Mouse (Mus musculus) ES-Bruce4 (cell line): ENCODE results near the gene Slc7a7. TPM values are rescaled to one million over a fixed set of nuclear protein-coding genes. Genes with fewer than 3 reads are reported as not detected.

Experiments used
- H3K27ac ChIP-seq: 2 replicates; pipeline ENCODE4 v1.5.1; 2012; ENCODE audit warnings: low read length, inconsistent platforms; ENCODE audit not compliant: insufficient read depth
- H3K27me3 ChIP-seq: 2 replicates; pipeline ENCODE4 v1.6.1; 2012; ENCODE audit warnings: mild to moderate bottlenecking, low read length, inconsistent platforms; ENCODE audit not compliant: control insufficient read depth, poor library complexity, insufficient read depth, severe bottlenecking
- H3K36me3 ChIP-seq: 2 replicates; pipeline ENCODE4 v1.6.1; 2012; ENCODE audit warnings: inconsistent platforms, mild to moderate bottlenecking, low read length, moderate library complexity; ENCODE audit not compliant: control insufficient read depth, poor library complexity, insufficient read depth, severe bottlenecking
- H3K4me1 ChIP-seq: one replicate; pipeline ENCODE4 v1.8.1; 2011; ENCODE audit warnings: low read length; ENCODE audit not compliant: control insufficient read depth, insufficient read depth
- H3K4me3 ChIP-seq: 2 replicates; pipeline ENCODE4 v1.5.1; 2011; ENCODE audit warnings: low read depth, mild to moderate bottlenecking, low read length
- H3K9ac ChIP-seq: 2 replicates; pipeline ENCODE4 v1.6.1; 2012; ENCODE audit warnings: low read depth, mild to moderate bottlenecking, inconsistent platforms; ENCODE audit not compliant: poor library complexity, severe bottlenecking
- H3K9me3 ChIP-seq: replicated peaks from 2 replicates; pipeline ENCODE4 v1.6.1; 2012; ENCODE audit warnings: mild to moderate bottlenecking, low read length, inconsistent platforms; ENCODE audit not compliant: control insufficient read depth, poor library complexity, insufficient read depth, severe bottlenecking
- CTCF ChIP-seq: IDR thresholded peaks from one replicate; pipeline ENCODE4 v1.8.1; 2011; ENCODE audit warnings: low read depth, low read length
- EP300 ChIP-seq: IDR thresholded peaks from 2 replicates; pipeline ENCODE4 v1.6.1; 2011; ENCODE audit warnings: low read depth, low read length; ENCODE audit not compliant: insufficient read depth
- POLR2A ChIP-seq: IDR thresholded peaks from one replicate; pipeline ENCODE4 v1.8.1; 2011; ENCODE audit warnings: low read length; ENCODE audit not compliant: insufficient read depth
- polyA plus RNA-seq: library from polyadenylated mRNA; stranded (reverse); fragments of >200 nt; gene quantifications from 2 replicates; pipeline ENCODE4 v1.2.4, GENCODE M21; 2011; ENCODE audit warnings: low read depth; ENCODE audit not compliant: missing spikeins, insufficient read depth, insufficient read length

Gene Slc7a7
- polyA plus RNA-seq, 1 experiment: 46.6 TPM

- Histone ChIP-seq H3K4me3 (peak overlapping the region; percentile 54), H3K9ac (peak overlapping the region; percentile 24)
These were observed 7.4 kb downstream of the Slc7a7 start for GRCm38 (mm10) chr14:54409980-54410810.

DNA sequence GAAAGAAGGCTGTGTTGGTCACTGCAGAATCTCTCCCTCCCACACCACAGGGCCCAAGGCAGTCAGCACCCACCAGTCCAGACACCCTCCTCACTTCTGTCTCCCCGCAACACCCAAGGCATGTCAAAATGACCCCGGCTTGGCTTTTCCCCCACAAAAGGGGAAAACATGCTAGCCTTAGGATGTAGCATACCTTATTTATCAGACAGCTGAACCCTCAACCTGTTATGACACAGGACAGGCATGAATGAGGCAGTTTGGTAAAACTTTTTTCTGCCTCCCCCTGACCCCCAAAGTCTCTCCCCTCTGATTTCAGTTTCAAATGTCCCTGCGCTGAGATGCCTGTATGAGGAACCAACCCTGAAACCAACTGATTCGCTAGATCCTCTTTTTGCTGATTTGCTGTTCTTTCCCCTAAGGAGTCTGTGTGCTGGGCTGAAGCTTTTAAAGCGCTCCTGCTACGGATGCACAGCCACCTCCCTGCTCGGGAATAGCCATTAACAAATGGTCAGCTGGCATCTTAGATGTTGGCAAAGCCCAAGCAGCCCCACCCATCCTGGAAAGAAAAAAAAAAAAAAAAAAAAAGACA is 8.4 kb downstream of the Slc7a7 start:
- H3K9ac ChIP-seq: peak overlapping the region; percentile 3
- H3K4me1 ChIP-seq: peaks cover 2% of the 10 kb centered on the region
- peak overlapping the region; percentile 93; the same call in 1 of the 2 replicates for H3K27ac ChIP-seq
- no peaks in the 10 kb centered on the region for H3K9me3 ChIP-seq
- H3K27me3 ChIP-seq: no peaks in the 10 kb centered on the region
- TF ChIP-seq EP300 (no peak), CTCF (no peak), POLR2A (no peak)
- peak overlapping the region; percentile 33 for H3K4me3 ChIP-seq
- peaks cover 30% of the 10 kb centered on the region for H3K36me3 ChIP-seq

More at GRCm38 (mm10) chr14:54409980-54410810, 7.4 kb downstream of the Slc7a7 start:
- Histone ChIP-seq H3K36me3 (peaks cover 21% of the 10 kb centered on the region), H3K4me1 (peaks cover 2% of the 10 kb centered on the region), H3K27ac (peak overlapping the region; percentile 93), H3K27me3 (no peaks in the 10 kb centered on the region), H3K9me3 (no peaks in the 10 kb centered on the region)
- TF ChIP-seq CTCF (no peak), EP300 (peak; percentile 79), POLR2A (no peak)

DNA sequence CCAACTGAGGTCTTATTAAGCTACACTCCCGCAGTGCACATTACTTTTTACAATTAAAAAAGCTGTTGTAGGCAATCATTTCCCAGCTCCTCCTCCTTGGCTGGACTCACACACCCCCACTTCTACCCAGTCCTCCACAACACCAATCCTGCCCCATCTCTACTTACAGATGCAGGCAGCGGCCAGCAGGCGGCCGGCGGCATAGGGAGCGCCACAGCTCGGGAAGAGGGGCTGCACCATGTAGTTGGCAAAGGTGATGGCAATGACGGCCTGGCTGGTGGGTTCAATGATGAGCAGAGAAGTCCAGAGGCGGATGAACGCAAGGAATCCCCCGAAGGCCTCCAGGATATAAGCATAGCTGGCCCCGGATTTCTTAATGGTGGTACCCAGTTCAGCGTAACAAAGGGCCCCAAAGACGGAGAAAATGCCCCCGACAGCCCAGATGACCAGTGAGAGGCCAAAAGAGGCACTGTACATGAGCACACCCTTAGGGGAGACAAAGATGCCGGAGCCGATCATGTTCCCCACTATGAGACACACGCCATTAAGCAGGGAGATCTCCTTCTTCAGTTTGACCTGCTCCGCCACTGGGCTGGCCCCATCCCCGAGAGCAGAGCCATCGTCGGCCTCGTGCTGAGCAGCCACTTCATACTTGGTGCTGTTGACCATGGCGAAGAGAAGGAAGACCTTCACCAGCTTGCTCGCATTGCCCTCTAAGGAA is 9.1 kb downstream of the Slc7a7 start:
- peaks cover 2% of the 10 kb centered on the region for H3K4me1 ChIP-seq
- H3K4me3 ChIP-seq: peak overlapping the region; percentile 33
- no peaks in the 10 kb centered on the region for H3K27me3 ChIP-seq
- 0 out of 2 replicates have a peak overlapping the region, but pooled peaks have one; percentile 93 for H3K27ac ChIP-seq
- peak; percentile 26 for TF ChIP-seq CTCF
- TF ChIP-seq POLR2A: no peak
- TF ChIP-seq EP300: no peak
- peak overlapping the region; percentile 3 for H3K9ac ChIP-seq
- no peaks in the 10 kb centered on the region for H3K9me3 ChIP-seq
- H3K36me3 ChIP-seq: peaks cover 31% of the 10 kb centered on the region

DNA sequence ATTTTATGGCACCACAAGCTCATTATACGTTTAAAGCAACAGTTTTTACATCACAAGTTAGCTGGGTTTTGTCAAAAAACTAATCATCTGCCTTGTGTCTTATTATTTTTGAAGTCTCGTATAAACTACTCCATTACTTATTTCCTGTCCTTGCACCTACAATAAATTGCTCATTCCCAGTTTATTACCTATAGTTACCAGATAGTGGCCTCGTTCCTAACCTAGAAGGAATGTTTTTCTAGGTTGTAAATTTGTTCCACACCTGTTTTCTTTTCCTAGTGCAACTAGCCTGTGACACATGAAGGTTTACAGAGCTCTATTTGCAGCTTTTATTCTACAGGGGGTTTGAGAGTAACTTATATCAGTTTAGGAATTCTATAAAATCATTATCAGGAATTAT is 15.9 kb downstream of the Slc7a7 start:
- H3K27me3 ChIP-seq: no peaks in the 10 kb centered on the region
- H3K27ac ChIP-seq: no peak overlapping the region
- no peak overlapping the region for H3K4me3 ChIP-seq
- peaks cover 67% of the 10 kb centered on the region for H3K36me3 ChIP-seq
- H3K4me1 ChIP-seq: no peaks in the 10 kb centered on the region
- no peaks in the 10 kb centered on the region for H3K9me3 ChIP-seq
- no peak overlapping the region for H3K9ac ChIP-seq
- TF ChIP-seq CTCF (no peak), POLR2A (no peak), EP300 (no peak)

- Histone ChIP-seq H3K27ac (0 out of 2 replicates have a peak overlapping the region, but pooled peaks have one; percentile 9), H3K9me3 (no peaks in the 10 kb centered on the region)
These were observed 18.6 kb downstream of the Slc7a7 start for GRCm38 (mm10) chr14:54398921-54399382.

More at GRCm38 (mm10) chr14:54398921-54399382, 18.6 kb downstream of the Slc7a7 start:
- Histone ChIP-seq H3K27me3 (no peaks in the 10 kb centered on the region), H3K9ac (no peak overlapping the region), H3K4me1 (no peaks in the 10 kb centered on the region), H3K36me3 (peaks cover 71% of the 10 kb centered on the region), H3K4me3 (no peak overlapping the region)
- TF ChIP-seq POLR2A: no peak
